Mouse (Mus musculus) hindbrain, embryonic 13.5 days (tissue): ENCODE data around the gene Pdk4. TPM values are rescaled to one million over a fixed set of nuclear protein-coding genes. Genes with fewer than 3 reads are reported as not detected.

Experiments
- ATAC-seq: fragments of 200-750 bp; cut with Nextera tagmentation; 2 replicates; pipeline ENCODE4 v1.8.0; 2017; ENCODE audit warnings: moderate TSS enrichment; ENCODE audit not compliant: low FRiP score
- H3K27ac ChIP-seq: fragments of 300-500 bp; sonication (generic); 2 replicates; pipeline ENCODE4 v1.5.1; 2015; ENCODE audit warnings: inconsistent platforms, mild to moderate bottlenecking, moderate library complexity
- H3K27me3 ChIP-seq: fragments of 300-500 bp; sonication (generic); 2 replicates; pipeline ENCODE4 v1.6.1; 2015; ENCODE audit warnings: mild to moderate bottlenecking, inconsistent platforms
- H3K36me3 ChIP-seq: fragments of 300-500 bp; sonication (generic); 2 replicates; pipeline ENCODE4 v1.6.1; 2015; ENCODE audit warnings: mild to moderate bottlenecking, inconsistent platforms
- H3K4me1 ChIP-seq: fragments of 300-500 bp; sonication (generic); replicated peaks from 2 replicates; pipeline ENCODE4 v1.6.1; 2015; ENCODE audit warnings: inconsistent platforms
- H3K4me2 ChIP-seq: fragments of 300-500 bp; sonication (generic); 2 replicates; pipeline ENCODE4 v1.6.1; 2015; ENCODE audit warnings: inconsistent platforms, mild to moderate bottlenecking, moderate library complexity
- H3K4me3 ChIP-seq: fragments of 300-500 bp; sonication (generic); 2 replicates; pipeline ENCODE4 v1.5.1; 2015; ENCODE audit warnings: mild to moderate bottlenecking, inconsistent platforms
- H3K9ac ChIP-seq: fragments of 300-500 bp; sonication (generic); 2 replicates; pipeline ENCODE4 v1.6.1; 2015; ENCODE audit warnings: mild to moderate bottlenecking, inconsistent platforms
- H3K9me3 ChIP-seq: fragments of 300-500 bp; sonication (generic); 2 replicates; pipeline ENCODE4 v1.6.1; 2016; ENCODE audit warnings: inconsistent platforms
- WGBS: fragments of 180-500 bp; shearing (Covaris S2); methylation state at CpG from one replicate; pipeline ENCODE4 v1.1.7; 2015; 5-methylcytosine and 5-hydroxymethylcytosine counted together
- polyA plus RNA-seq: library from polyadenylated mRNA; unstranded; fragments of >200 nt; fragmentation: Nextera tagmentation; extraction: Ambion mirVana; gene quantifications from 2 replicates; pipeline ENCODE4 v1.2.1, GENCODE M21; 2015

Pdk4 gene
- polyA plus RNA-seq, 1 experiment from 2014 or later = 2.2 TPM

DNA sequence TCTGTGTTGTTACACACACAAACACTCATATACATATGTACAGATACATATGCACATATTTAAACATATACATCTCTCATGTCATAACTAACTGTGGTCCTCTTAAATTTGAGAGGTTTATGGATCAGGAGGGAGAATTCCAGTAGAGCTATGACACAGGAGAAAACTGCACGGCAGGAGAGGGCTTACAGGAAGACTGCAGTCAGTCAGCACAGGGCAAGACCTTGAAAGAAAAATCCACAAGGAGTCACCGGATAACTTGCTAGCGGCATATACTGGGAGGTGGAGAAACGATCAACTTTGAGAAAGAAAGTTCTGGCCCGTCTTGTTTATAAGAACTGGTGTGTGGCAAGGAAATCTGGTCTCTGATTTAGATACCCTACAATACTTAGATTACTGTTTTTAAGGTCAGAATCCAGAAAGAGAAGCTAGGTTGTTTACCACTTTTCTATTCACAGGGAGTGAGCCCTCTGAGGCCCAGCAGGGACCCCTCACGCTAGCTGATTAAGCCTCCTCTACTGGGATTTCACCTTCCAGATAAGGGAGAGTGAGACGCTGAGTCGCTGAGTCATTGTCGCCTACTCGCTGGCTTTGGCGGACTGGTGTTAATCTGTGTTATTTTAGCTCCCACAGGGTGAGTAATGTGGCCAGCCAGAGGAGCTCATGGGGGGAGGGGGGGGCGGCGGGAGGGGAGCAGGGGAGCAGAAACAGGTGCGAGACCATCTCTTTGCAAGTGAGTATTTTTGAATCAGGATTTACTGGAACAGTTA is 53.6 kb downstream of the Pdk4 start:
- ATAC-seq = no peak
- no peak overlapping the region for H3K4me2 ChIP-seq

DNA sequence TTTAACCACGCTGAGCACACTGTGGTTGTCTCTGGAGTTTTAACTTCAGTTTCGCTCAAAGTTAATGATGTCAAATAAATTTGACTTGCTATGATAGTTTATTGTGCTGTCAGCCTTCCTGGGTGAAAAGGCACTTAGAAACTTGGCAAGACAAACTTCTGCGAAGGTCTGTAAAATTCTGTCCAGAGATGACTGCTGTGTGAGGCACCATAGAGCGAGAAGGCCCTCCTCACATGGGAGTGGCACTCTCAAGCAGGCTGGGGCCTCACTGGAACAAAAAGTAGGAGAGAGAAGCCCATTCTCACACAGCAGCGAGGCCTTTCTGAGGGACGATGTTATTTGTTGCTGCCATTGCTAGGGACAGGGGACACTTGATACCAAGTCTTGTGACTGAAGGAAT is 54.9 kb downstream of the Pdk4 start:
- H3K9me3 ChIP-seq = no peaks in the 10 kb centered on the region
- no peaks in the 10 kb centered on the region for H3K36me3 ChIP-seq
- H3K9ac ChIP-seq = no peak overlapping the region
- no peak overlapping the region for H3K4me3 ChIP-seq
- no peaks in the 10 kb centered on the region; the same call in 1 of the 2 replicates for H3K4me1 ChIP-seq
- H3K27ac ChIP-seq = no peak overlapping the region
- H3K27me3 ChIP-seq = no peaks in the 10 kb centered on the region
- 86% methylated on average over 6 of the region's 6 CpGs for WGBS
- no peak overlapping the region for H3K4me2 ChIP-seq
- no peak for ATAC-seq

More for the DNA sequence above, 53.6 kb downstream of the Pdk4 start:
- Histone ChIP-seq H3K9me3 (no peaks in the 10 kb centered on the region), H3K27ac (no peak overlapping the region), H3K4me3 (no peak overlapping the region), H3K36me3 (no peaks in the 10 kb centered on the region), H3K9ac (no peak overlapping the region), H3K27me3 (no peaks in the 10 kb centered on the region), H3K4me1 (no peaks in the 10 kb centered on the region; the same call in 1 of the 2 replicates)
- 19% methylated on average over 14 of the region's 14 CpGs for WGBS

DNA sequence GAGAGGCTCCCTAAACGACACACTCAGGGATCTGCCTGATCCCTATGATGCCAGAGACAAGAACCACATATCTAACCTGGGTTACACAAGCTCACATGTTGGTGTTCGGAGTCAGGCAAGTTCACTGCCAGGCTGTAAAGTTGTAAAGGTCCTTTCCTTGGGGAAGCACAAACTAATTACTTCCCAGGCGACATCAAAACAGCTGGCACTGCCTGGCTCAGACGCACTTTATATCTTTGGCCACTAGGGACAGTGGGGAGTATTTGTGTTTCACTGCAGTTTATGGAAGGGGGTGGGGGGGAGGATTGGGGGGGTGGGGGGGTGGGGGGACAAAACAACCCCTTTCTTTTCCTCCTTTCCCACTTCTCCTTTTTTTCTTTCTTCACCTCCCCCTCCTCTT is 58.4 kb downstream of the Pdk4 start:
- Histone ChIP-seq H3K4me2 (no peak overlapping the region), H3K4me1 (no peaks in the 10 kb centered on the region; the same call in 1 of the 2 replicates), H3K9me3 (no peaks in the 10 kb centered on the region), H3K36me3 (no peaks in the 10 kb centered on the region), H3K27me3 (no peaks in the 10 kb centered on the region), H3K9ac (no peak overlapping the region), H3K27ac (no peak overlapping the region), H3K4me3 (no peak overlapping the region)
- no peak for ATAC-seq
- 58% methylated on average over 4 of the region's 4 CpGs for WGBS

DNA sequence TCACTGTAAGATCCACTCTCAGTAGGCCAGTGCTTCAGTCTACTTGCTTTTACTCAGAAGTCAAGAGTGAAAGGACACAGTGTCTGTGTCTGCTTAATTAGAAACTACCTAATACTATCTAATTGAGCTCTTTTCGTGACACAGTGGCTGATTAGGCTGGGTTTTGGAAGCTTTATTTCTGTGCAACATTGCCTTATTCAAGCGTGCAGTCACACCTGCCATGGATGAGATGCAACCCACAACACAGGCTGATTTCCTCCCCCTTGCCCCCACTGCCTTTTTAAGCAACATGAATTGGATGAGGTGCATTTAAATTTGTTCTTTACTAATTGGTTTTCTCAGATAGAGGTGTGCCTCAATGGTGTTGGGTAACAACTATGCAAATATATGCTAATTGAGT is 62.2 kb downstream of the Pdk4 start:
- Histone ChIP-seq H3K9me3 (no peaks in the 10 kb centered on the region), H3K4me1 (no peaks in the 10 kb centered on the region), H3K36me3 (no peaks in the 10 kb centered on the region), H3K4me3 (no peak overlapping the region), H3K4me2 (no peak overlapping the region), H3K27ac (no peak overlapping the region), H3K9ac (no peak overlapping the region), H3K27me3 (no peaks in the 10 kb centered on the region)
- ATAC-seq = peak; percentile 43; the same call in 1 of the 2 replicates
- 85% methylated on average over 2 of the region's 2 CpGs for WGBS

Other genes with a start within 250 kb of the Pdk4 start
- gene Pon3, start 240.0 kb downstream of the Pdk4 start, polyA plus RNA-seq = 6.3 and 7.2 TPM in 2 replicates
- 33.2 and 33.6 TPM in 2 replicates for gene Pon2, start 197.9 kb downstream of the Pdk4 start, polyA plus RNA-seq
- gene Asb4, start 112.9 kb downstream of the Pdk4 start, polyA plus RNA-seq = 14.8 and 17.2 TPM in 2 replicates
- 9.0 and 9.7 TPM in 2 replicates for gene Dync1i1, start 229.3 kb upstream of the Pdk4 start, polyA plus RNA-seq